Mouse (Mus musculus): ENCODE data around the gene Klk1b1. TPM values are rescaled to one million over a fixed set of nuclear protein-coding genes. Genes with fewer than 3 reads are reported as not detected.
"Not testable (repeated sequence)": the region's sequence is repeated elsewhere in the genome, so short reads cannot be mapped to it uniquely, and the experiment has no call there.

Klk1b1 gene
- polyA plus RNA-seq, 1 experiment from 2014 or later, result not detected

- Histone ChIP-seq H3K9me3 (ENCODE audit: control insufficient read depth, low read length) (no peaks in the 10 kb centered on the region), H3K4me1 (ENCODE audit: control insufficient read depth, insufficient read depth, low read length) (no peaks in the 10 kb centered on the region), H3K4me2 (no peak overlapping the region), H3K4me3 (ENCODE audit: low read depth, low read length) (no peak overlapping the region), H3K27ac (ENCODE audit: low read depth, low read length) (no peak overlapping the region), H3K36me3 (ENCODE audit: control insufficient read depth, insufficient read depth, low read length) (no peaks in the 10 kb centered on the region), H3K27me3 (ENCODE audit: control insufficient read depth, insufficient read depth, low read length) (no peaks in the 10 kb centered on the region), H3K9ac (ENCODE audit: low read length) (no peak overlapping the region)
- DNase-seq (ENCODE audit: low spot score, missing footprints), result no peak
- ATAC-seq (ENCODE audit: low FRiP score), result no peak
- 94% methylated on average over 2 of the region's 2 CpGs for WGBS
These were observed 1.1 kb downstream of the Klk1b1 start for GRCm38 (mm10) chr7:43967612-43968011.

- not testable (repeated sequence) for H3K4me3 ChIP-seq (ENCODE audit: low read depth, low read length); DNase-seq (ENCODE audit: low spot score, missing footprints); H3K9ac ChIP-seq (ENCODE audit: low read length); H3K36me3 ChIP-seq (ENCODE audit: control insufficient read depth, insufficient read depth, low read length); H3K9me3 ChIP-seq (ENCODE audit: control insufficient read depth, low read length); H3K4me2 ChIP-seq; ATAC-seq (ENCODE audit: low FRiP score); H3K4me1 ChIP-seq (ENCODE audit: control insufficient read depth, insufficient read depth, low read length); H3K27ac ChIP-seq (ENCODE audit: low read depth, low read length); H3K27me3 ChIP-seq (ENCODE audit: control insufficient read depth, insufficient read depth, low read length)
- WGBS, result 73% methylated on average over 1 of the region's 1 CpGs
These were observed 9.2 kb downstream of the Klk1b1 start, which contains the start of gene Klk1b9 for GRCm38 (mm10) chr7:43975761-43976160. Gene Klk1b9, plus strand, starts transcription at chr7:43976061.

- H3K27me3 ChIP-seq (ENCODE audit: control insufficient read depth, insufficient read depth, low read length), result no peaks in the 10 kb centered on the region
- ATAC-seq (ENCODE audit: low FRiP score), result no peak
These were observed 19.1 kb downstream of the Klk1b1 start for GRCm38 (mm10) chr7:43985657-43986056.

GRCm38 (mm10) chr7:43994821-43995220, 28.3 kb downstream of the Klk1b1 start:
- H3K4me3 ChIP-seq (ENCODE audit: low read depth, low read length); H3K9ac ChIP-seq (ENCODE audit: low read length); H3K27me3 ChIP-seq (ENCODE audit: control insufficient read depth, insufficient read depth, low read length); H3K9me3 ChIP-seq (ENCODE audit: control insufficient read depth, low read length); ATAC-seq (ENCODE audit: low FRiP score); H3K36me3 ChIP-seq (ENCODE audit: control insufficient read depth, insufficient read depth, low read length); H3K4me1 ChIP-seq (ENCODE audit: control insufficient read depth, insufficient read depth, low read length); DNase-seq (ENCODE audit: low spot score, missing footprints); H3K4me2 ChIP-seq; H3K27ac ChIP-seq (ENCODE audit: low read depth, low read length): not testable (repeated sequence)
- 81% methylated on average over 1 of the region's 1 CpGs for WGBS

More at GRCm38 (mm10) chr7:43985657-43986056, 19.1 kb downstream of the Klk1b1 start:
- Histone ChIP-seq H3K4me1 (ENCODE audit: control insufficient read depth, insufficient read depth, low read length) (no peaks in the 10 kb centered on the region), H3K4me2 (no peak overlapping the region), H3K9me3 (ENCODE audit: control insufficient read depth, low read length) (no peaks in the 10 kb centered on the region), H3K36me3 (ENCODE audit: control insufficient read depth, insufficient read depth, low read length) (no peaks in the 10 kb centered on the region), H3K27ac (ENCODE audit: low read depth, low read length) (no peak overlapping the region), H3K4me3 (ENCODE audit: low read depth, low read length) (no peak overlapping the region), H3K9ac (ENCODE audit: low read length) (no peak overlapping the region)
- DNase-seq (ENCODE audit: low spot score, missing footprints), result no peak

GRCm38 (mm10) chr7:43995577-43995976, 29.0 kb downstream of the Klk1b1 start, which contains the start of gene Klk1b11:
Gene Klk1b11, plus strand, starts transcription at chr7:43995877.
- not testable (repeated sequence) for H3K4me1 ChIP-seq (ENCODE audit: control insufficient read depth, insufficient read depth, low read length); DNase-seq (ENCODE audit: low spot score, missing footprints); H3K36me3 ChIP-seq (ENCODE audit: control insufficient read depth, insufficient read depth, low read length); ATAC-seq (ENCODE audit: low FRiP score); H3K4me3 ChIP-seq (ENCODE audit: low read depth, low read length); H3K27ac ChIP-seq (ENCODE audit: low read depth, low read length); H3K4me2 ChIP-seq; H3K27me3 ChIP-seq (ENCODE audit: control insufficient read depth, insufficient read depth, low read length); H3K9me3 ChIP-seq (ENCODE audit: control insufficient read depth, low read length); H3K9ac ChIP-seq (ENCODE audit: low read length)
- WGBS, result 73% methylated on average over 4 of the region's 4 CpGs

DNA sequence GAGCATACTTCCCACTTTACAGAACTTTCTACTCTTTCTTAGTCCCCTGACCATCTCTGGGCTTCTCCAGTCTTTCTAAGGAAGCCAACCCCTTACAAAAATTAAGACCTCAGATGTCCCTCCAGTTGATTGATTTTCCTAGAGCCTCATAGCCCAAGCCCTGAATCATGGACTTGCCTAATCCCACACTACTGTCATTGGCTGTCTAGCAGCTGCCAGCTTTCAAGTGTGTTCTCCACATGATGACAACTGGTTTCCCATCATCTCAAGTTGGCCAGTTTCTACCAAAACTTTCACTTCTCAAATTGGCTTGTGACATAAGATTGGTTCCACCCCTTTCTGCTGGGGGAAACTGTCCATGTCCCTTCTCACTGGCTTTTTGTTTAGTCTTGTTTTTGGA, 38.3 kb downstream of the Klk1b1 start:
- Histone ChIP-seq H3K36me3 (ENCODE audit: control insufficient read depth, insufficient read depth, low read length) (no peaks in the 10 kb centered on the region), H3K4me3 (ENCODE audit: low read depth, low read length) (no peak overlapping the region), H3K4me2 (no peak overlapping the region), H3K27ac (ENCODE audit: low read depth, low read length) (no peak overlapping the region), H3K4me1 (ENCODE audit: control insufficient read depth, insufficient read depth, low read length) (no peaks in the 10 kb centered on the region), H3K27me3 (ENCODE audit: control insufficient read depth, insufficient read depth, low read length) (no peaks in the 10 kb centered on the region), H3K9me3 (ENCODE audit: control insufficient read depth, low read length) (no peaks in the 10 kb centered on the region), H3K9ac (ENCODE audit: low read length) (no peak overlapping the region)
- DNase-seq (ENCODE audit: low spot score, missing footprints) (no peak), ATAC-seq (ENCODE audit: low FRiP score) (no peak)

DNA sequence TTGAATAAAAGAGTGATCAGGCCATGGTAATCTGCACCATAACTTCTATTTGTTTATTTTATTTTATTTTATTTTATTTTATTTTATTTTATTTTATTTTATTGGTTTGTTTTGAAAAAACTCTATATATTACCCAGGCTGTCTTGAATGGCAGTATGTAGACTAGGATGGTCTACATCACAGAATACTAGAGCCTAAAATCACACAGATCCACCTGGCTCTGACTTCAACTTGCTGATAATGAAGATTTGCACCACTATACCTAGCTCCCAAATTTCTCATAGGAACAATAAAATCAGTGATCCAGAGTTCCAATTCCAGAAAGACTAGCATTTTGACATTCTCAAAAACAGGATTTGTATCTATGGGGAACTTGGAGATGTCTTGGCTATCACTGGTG, 45.3 kb downstream of the Klk1b1 start, which contains the start of gene Klk1b26:
Klk1b26 (plus strand) TSS at position 301 of the 400 bp plus-strand sequence.
- H3K4me3 ChIP-seq (ENCODE audit: low read depth, low read length); H3K4me2 ChIP-seq; H3K4me1 ChIP-seq (ENCODE audit: control insufficient read depth, insufficient read depth, low read length); H3K9me3 ChIP-seq (ENCODE audit: control insufficient read depth, low read length); H3K36me3 ChIP-seq (ENCODE audit: control insufficient read depth, insufficient read depth, low read length); DNase-seq (ENCODE audit: low spot score, missing footprints); H3K27me3 ChIP-seq (ENCODE audit: control insufficient read depth, insufficient read depth, low read length); H3K27ac ChIP-seq (ENCODE audit: low read depth, low read length); ATAC-seq (ENCODE audit: low FRiP score); H3K9ac ChIP-seq (ENCODE audit: low read length): not testable (repeated sequence)

GRCm38 (mm10) chr7:44014666-44015065, 48.1 kb downstream of the Klk1b1 start:
- not testable (repeated sequence) for ATAC-seq (ENCODE audit: low FRiP score)

GRCm38 (mm10) chr7:44015071-44015470, 48.5 kb downstream of the Klk1b1 start:
- ATAC-seq (ENCODE audit: low FRiP score) (no peak), DNase-seq (ENCODE audit: low spot score, missing footprints) (no peak)
- Histone ChIP-seq H3K27me3 (ENCODE audit: control insufficient read depth, insufficient read depth, low read length) (no peaks in the 10 kb centered on the region), H3K9ac (ENCODE audit: low read length) (no peak overlapping the region), H3K4me1 (ENCODE audit: control insufficient read depth, insufficient read depth, low read length) (no peaks in the 10 kb centered on the region), H3K36me3 (ENCODE audit: control insufficient read depth, insufficient read depth, low read length) (no peaks in the 10 kb centered on the region), H3K4me2 (no peak overlapping the region), H3K27ac (ENCODE audit: low read depth, low read length) (no peak overlapping the region), H3K4me3 (ENCODE audit: low read depth, low read length) (no peak overlapping the region), H3K9me3 (ENCODE audit: control insufficient read depth, low read length) (no peaks in the 10 kb centered on the region)
- 91% methylated on average over 5 of the region's 5 CpGs for WGBS

More at GRCm38 (mm10) chr7:44014666-44015065, 48.1 kb downstream of the Klk1b1 start:
- H3K4me3 ChIP-seq (ENCODE audit: low read depth, low read length); H3K27me3 ChIP-seq (ENCODE audit: control insufficient read depth, insufficient read depth, low read length); H3K9ac ChIP-seq (ENCODE audit: low read length); H3K4me2 ChIP-seq; H3K36me3 ChIP-seq (ENCODE audit: control insufficient read depth, insufficient read depth, low read length); H3K4me1 ChIP-seq (ENCODE audit: control insufficient read depth, insufficient read depth, low read length); H3K27ac ChIP-seq (ENCODE audit: low read depth, low read length); H3K9me3 ChIP-seq (ENCODE audit: control insufficient read depth, low read length); DNase-seq (ENCODE audit: low spot score, missing footprints): not testable (repeated sequence)
- WGBS, result 85% methylated on average over 6 of the region's 6 CpGs

Data from midbrain, embryonic 11.5 days (tissue).